Mouse (Mus musculus): ENCODE measurements around the gene Armh3.

- no peak for TF ChIP-seq POLR2A (IDR thresholded peaks at IDR 0.05; ENCODE audit: insufficient read depth, low read depth, low read length)
- TF ChIP-seq CTCF (IDR thresholded peaks at IDR 0.05) = no peak
These were observed 4.0 kb upstream of the Armh3 start for GRCm38 (mm10) chr19:46002279-46002678.
